Mouse (Mus musculus): Measurements from ENCODE around the gene Sh3tc1.

Gene Sh3tc1

DNA sequence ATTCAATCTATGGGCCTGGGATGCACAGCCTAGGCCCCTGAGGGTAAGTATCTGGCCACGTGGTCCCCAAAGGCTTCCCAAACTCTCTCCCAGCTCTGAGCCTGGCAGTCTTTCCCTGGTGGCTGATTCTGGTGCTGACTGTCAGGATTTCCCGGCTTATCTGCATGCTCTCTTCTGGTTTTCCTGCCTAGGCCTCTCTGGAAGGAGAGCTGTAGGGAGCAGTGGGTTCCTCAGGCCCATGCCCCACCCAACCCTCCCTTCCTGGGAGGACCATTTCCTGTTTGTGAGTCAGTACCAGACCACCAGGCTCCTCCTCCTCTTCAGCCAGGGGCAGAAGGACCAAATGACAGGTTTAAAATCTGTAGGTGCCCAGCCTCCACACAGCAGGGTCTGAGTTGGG lies 17.1 kb downstream of the Sh3tc1 start:
- DNase-seq (ENCODE audit: extremely low read depth, low read depth) = no peak

DNA sequence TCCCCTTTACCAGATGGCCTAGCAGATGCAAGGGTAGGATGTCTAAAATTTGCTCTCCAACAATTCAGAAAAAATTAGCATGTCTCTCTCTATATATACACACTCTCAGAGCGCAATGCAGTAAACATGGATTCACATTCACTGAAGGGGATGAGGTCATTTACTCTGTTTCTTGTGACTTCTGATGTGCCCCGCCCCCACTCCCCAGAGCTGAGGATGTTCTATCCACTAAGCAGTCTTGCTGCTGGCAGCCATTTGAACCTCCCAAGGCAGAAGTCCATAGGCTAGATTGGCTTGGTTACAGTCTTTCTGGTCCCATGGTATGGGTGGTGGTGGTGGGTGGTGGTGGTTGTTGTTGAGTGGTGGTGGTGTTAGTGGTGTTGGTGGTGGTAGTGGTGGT lies 17.9 kb downstream of the Sh3tc1 start:
- DNase-seq (ENCODE audit: extremely low read depth, low read depth) = no peak

DNA sequence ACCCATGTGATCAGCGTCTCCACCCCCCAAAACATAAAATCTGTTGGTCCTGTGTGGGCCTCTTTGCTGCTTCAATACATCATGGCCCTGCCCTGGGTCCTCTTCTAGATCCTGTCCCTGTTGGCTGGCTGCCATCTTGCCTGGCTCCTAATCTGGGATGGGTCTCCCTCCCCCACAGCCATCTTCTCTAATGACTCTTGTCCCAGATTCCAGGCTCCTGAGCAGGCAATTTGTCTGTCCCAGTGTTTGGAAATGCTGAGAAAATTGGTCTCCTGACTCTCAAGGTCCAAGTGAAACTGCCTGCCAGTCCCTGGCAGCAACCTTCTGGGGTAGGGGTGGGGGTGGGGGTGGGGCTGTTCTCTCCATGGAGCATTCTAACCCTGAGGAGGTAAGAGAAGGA lies 19.9 kb downstream of the Sh3tc1 start:
- no peak for DNase-seq (ENCODE audit: extremely low read depth, low read depth)

DNA sequence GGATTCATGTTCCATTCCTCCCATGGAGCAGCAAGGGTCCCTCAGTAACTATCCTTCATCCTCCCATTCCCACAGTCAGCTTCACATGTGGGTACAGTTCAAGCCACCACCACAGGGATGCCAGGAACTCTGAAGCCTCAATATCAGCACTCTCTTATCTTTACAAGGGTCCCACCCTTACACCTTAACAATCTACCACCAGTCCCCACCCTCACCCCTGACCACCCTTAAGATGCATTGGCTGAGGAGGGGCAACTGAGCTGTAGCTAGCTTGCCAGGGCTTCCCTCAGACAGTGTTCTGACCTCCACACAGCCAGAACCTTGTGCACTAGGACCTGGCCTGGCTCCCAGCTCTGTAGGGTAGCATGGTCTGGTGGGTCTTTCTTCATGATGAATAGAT lies 20.4 kb downstream of the Sh3tc1 start:
- no peak for DNase-seq (ENCODE audit: extremely low read depth, low read depth)

DNA sequence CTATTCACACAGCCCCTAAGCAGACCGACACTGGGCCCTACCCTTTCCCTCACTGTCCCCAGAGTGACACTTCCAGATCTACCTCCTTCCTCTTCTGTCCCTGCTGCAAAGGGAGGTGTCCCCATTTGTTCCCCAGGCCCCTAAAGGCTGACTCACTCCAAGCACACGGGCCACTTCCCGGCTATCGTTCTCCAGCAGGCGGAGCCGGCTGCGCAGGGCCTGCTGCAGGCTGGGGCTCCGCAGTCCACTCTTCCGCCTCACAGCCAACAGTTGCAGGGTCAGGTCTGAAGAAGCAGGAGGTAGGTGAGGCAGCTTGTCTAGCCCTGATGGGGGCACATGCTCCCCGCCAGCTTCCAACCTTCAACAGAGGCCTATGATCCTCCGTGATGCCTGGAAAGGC lies 21.0 kb downstream of the Sh3tc1 start:
- DNase-seq (ENCODE audit: extremely low read depth, low read depth) = no peak

DNA sequence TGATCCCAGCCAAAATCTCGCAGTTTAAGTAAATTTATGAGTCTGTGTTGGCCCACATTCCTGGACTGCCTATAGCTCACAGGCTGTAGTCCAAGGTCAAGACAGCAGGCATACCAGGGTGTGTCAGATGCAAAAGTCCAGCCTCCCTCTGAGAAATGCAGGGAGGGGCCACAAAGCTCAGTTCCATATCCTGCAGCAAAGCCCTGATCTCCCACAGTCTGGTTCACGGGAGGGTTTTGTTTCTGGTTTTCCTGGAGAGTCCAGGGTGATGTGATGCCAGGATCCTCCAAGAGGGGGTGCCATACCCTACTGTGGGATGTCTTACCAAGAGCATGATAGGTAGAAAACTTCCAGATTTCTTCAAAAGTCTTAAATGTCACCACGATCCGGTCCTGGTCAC lies 21.8 kb downstream of the Sh3tc1 start:
- no peak for DNase-seq (ENCODE audit: extremely low read depth, low read depth)

DNA sequence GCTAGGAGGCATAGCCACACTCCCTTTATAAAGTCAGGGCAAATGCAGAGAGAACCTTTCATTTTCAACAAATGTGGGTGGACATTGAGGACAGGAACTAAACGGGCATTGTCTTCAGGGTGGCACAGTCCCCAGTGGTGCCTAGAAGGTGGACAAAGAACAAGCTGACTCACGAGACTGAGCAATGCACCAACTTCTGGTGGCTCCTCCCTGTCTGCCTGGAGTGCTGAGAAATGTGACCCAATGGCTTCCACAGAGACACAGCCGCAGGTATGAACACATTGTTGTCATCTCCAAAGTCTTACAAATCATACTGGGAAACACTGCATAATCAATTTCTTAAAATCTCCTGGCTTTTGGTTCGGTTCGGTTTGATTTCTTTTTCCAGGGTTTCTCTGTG lies 22.3 kb downstream of the Sh3tc1 start:
- DNase-seq (ENCODE audit: extremely low read depth, low read depth) = no peak

DNA sequence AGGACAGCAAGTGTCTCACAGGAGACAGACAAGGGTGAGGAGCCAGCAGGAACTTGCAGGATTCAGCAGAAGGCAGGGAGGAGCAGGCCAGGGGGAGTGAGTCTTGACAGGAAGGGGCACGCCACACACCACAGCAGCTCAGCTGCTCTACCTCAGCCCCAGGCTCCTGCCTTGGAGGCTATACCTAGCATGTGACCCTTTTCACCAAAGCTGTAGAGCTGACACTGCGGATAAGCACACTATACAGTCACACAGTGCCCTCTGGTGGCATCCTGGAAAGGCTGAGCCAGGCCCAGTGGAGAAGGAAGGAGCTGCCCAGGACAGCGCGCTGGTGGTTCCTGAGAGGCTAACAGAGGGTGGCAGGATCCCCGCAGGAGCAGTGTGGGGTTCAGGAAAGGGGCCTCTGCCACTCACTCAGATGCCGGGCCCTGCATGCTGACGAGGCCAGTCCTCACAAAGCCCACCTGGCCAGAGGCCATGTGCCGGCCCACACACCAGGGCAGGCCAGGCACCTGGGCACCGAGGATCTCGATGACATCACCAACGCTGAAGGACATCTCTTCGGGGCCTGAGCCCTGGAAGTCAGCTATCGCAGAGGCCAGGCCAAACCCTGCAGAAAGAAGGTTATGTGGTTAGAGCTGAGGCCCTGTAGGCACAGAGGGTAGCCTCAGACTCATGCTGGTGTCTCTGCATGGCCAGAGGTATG lies 26.0 kb downstream of the Sh3tc1 start:
- DNase-seq (ENCODE audit: extremely low read depth, low read depth) = no peak

DNA sequence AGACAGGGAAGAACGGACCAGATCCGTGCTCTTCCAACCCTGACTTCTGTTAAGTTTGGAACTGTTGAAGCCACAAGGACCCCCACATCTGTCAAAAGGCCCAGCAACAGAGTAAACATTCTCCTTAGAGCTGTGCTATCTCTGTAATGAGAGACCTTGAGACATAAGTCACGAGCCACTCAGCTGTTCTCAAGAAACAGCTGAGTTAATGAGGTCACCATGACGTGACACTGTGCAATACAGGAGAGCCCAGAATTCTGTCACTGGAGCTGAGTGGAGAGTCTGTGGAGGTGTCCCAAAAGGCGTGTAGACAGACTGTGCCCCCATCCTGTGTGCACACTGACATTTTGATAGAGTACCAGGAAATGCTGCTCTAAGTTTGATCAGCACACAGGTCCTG lies 27.3 kb downstream of the Sh3tc1 start:
- no peak for DNase-seq (ENCODE audit: extremely low read depth, low read depth)

DNA sequence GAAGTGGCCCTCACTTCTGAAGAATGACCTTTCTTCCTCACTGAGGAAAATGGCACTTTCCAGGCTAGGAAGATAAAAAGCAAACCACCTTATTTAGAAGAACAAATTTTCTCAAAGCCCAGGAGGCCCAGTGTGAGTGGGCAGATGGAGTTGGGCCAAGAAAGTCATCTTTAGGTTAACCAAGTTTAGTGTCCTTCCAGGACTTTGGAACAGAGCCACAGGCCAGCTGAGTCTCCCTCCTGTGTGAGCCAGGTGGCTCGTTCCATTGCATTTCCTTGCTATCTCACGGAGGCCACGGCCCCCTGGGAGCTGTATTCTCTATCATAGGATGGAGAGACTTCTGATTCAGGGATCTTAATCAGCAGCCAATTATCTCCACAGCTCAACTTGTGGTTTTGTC lies 28.9 kb downstream of the Sh3tc1 start:
- DNase-seq (ENCODE audit: extremely low read depth, low read depth) = no peak

DNA sequence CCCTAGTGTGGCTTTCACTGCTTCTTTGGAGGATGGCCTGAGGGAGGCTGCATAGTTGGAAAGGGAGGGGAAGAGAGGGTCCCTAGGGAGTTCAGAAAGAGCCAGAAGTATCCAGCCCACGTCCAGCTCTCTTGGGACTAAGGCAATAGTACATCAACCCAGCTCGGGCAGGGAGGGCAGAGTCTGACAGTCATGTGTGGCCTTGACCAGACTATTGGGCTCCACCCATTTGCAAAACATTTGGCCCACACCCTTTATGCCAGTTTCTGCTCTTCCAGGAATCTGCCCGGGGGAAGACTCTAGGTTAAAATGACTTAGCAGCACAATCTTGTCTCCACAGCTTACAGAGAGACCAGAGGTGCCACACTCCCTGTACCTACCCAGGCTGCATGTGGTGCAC lies 29.3 kb downstream of the Sh3tc1 start:
- no peak for DNase-seq (ENCODE audit: extremely low read depth, low read depth)

DNA sequence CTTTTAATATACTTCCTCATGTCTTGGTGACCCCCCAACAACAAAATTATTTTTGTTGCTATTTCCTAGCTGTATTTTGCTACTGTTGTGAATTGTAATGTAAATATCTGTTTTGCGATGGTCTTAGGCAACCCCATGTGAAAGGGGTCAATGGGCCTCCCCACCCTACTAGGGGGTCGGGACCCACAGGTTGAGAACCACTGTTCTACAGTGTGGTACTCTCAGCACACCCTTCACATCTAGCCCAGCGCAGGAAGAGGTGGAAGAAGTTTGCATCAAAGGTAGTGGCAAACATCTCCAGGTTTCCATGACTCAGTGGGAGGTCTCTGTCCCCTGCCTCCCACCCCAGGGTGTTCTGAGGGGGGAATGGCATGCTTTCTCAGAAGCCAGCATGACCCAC lies 34.4 kb downstream of the Sh3tc1 start:
- no peak for DNase-seq (ENCODE audit: extremely low read depth, low read depth)

DNA sequence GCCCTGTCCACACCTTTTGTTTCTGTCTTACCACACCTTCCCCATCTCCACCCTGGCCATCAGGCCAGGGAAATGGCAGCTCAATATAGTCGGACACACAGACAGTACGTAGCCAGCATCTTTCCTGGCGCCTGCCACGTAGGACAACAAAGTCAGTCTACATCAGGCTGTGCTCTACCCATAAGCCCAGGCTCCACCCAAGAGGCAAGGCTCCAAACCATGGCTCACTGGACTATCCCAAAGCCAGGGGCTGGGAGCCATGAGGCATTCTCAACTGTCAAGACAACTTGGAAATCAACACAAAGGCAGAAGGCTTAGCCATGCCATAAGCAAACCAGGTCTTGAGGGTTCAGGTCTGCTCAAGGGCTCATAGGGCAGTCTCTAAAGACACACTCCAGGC lies 36.0 kb downstream of the Sh3tc1 start:
- no peak for DNase-seq (ENCODE audit: extremely low read depth, low read depth)

DNA sequence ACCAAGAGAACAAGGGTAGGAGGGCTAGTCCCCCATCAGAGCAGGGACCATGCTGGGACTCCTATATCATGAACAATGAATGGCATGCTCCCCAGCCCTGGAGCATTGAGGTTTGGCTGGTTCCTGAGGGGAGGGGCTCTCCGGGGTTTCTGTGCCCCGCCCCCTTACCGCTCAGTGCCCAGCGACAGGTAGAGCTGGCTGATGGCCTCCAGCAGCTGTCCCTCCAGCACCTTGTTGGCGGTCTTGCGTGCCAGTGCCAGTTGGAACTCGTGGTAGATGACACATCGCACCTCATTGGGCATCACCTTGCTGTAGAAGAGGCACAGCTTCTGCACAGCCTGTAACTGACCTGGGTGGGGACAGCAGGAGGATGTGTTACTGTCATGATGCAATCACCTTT lies 36.6 kb downstream of the Sh3tc1 start:
- DNase-seq (ENCODE audit: extremely low read depth, low read depth) = no peak

DNA sequence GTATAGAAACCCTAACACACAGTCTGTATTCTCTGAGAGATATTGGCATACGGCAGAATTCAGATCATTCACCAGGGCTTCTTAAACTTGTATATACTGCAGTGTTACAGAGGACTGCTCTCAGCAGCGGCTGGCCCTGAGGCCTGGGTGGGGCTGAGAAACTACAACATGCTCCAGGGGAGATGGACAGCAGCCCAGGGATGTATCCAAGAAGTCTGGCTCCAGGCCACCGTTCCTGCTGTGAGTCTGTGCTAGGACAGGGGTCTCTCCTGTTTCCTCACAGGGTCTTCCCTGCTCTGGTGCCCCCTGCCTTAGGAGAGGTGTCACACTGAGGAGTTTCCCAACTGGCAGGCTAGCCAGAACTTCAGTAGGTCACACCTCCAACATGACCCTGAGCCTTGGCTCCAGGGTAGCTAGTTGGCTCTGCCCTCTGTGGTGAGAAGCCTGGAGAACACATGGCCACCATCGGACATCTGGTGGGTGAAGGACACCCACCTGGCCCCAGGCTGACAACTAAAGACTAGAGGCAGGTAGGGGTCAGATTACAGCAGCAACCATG lies 37.1 kb downstream of the Sh3tc1 start:
- no peak for DNase-seq (ENCODE audit: extremely low read depth, low read depth)

DNA sequence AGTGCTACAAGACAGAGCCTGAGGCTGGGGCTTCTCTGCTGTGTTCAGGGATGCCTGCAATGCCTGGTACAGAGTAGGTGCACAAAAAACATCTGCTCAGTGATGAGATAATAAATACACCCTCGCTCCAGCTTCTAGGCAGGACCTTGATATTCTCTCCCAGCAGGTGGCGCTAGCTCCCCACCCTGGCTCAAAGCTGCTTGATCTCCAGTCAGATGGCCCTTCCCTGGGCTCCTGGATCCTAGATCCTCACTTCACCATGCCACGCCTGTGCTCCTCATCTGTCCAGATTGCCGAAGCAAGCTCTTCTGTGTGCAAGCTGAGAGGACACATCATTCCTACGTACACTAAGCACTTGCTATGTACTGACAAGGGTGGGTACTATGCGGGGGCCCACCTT lies 38.7 kb downstream of the Sh3tc1 start:
- no peak for DNase-seq (ENCODE audit: extremely low read depth, low read depth)

DNA sequence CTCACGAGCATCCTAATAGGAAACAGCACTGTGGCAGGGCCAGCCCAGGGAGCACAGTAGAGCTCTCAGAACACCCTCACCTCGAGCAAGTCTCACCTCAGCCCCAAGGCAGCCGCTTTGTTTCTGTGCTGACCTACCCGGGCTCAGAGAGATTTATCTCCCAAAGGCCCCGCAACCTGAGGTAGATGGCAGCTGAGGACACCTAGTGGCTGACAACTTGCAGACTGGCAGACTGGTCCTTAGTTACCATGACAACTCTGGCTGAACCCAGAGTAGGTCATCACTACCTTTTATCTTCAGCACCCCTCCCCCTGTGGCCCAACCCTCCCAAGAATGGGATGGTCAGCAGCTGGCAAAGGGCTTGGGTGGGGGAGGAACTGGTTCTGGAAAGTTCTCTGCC lies 44.0 kb downstream of the Sh3tc1 start:
- DNase-seq (ENCODE audit: extremely low read depth, low read depth) = no peak

DNA sequence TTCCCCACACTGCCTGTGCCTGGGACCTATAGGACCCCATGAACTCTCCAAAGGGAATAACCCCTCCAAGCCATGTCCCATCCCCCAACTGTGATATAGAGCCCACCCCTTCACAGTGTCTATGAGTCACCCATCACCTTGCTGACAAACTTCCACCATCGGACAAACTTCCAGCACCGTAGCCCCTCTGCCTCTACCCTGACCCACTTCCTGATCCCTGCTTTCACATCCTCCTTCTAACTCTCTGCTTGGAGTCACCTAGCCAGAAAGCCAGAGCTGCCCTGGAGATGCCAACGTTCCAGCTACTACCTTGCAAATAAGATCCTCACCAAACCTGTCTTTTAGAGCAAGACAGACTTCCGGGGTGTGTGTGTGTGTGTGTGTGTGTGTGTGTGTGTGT lies 46.1 kb downstream of the Sh3tc1 start:
- DNase-seq (ENCODE audit: extremely low read depth, low read depth) = no peak

DNA sequence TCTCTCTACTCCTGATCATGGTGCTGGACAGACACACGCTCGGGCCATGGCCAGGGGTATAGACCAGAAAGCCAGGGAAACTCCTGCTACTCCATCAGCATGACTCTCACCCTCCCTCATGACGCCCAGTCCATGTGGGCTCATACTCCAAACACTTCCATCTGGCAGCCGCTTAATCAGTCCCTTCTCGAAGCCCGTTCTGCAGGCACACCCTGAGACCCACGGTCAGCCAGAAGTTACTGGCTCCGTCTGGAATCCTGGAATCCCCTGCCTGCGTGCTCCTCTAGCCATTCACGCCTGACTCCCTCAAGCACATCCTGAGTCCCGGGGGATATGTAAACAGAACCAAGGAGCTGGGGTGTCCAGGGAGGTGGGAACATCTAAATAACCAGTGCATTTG lies 48.5 kb downstream of the Sh3tc1 start:
- DNase-seq (ENCODE audit: extremely low read depth, low read depth) = no peak

DNA sequence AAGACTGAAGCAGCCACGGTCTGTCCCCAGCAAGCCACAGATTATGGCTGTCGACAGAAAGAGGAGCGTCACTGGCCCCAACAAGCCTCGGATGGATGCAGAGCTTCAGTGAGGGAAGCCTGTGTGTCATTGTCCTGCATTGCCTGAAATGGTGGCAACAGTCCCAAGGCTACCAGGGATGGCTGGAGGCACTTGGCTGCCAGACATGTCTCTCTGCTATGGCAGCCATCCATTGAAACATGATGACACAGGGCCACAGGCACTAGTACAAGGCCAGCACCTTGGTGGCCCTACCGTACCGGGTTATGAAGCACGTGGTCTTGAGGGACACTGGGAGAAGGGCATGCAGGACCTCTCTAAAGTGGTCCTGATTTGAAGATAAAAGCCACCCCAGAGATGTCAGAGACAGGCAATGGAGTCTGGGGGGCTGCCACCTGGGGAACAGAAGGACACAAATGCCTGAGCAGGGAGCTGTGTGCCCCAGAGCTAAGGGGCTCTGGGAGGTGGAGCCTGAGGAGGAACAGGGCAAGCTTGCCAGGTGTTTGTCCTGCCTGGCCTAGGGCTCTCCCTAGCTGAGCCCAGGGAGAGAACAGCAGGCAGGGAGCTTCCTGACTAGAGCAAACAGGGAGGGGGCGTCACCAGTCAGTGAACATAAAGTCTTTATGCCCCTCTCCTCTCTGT lies 49.2 kb downstream of the Sh3tc1 start:
- DNase-seq (ENCODE audit: extremely low read depth, low read depth) = no peak

DNA sequence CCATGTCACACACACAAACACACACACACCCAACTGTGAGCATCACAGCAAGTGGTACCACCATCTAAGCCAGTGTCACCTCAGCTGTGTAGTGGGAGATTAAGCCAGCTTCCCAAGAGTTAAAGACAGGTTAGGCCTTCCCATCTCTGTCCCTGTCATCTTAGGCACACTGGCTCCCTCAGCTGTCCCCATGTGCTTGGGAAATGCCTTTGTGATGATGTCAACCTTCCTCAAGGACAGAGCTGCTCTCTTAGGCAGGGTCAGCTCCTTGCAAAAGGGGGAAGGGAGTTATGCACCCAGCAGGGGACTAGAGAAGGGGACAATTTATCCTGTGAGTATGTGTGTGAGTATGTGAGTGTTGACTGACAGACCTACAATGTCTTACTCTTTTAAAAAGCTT lies 50.4 kb downstream of the Sh3tc1 start:
- no peak for DNase-seq (ENCODE audit: extremely low read depth, low read depth)

DNA sequence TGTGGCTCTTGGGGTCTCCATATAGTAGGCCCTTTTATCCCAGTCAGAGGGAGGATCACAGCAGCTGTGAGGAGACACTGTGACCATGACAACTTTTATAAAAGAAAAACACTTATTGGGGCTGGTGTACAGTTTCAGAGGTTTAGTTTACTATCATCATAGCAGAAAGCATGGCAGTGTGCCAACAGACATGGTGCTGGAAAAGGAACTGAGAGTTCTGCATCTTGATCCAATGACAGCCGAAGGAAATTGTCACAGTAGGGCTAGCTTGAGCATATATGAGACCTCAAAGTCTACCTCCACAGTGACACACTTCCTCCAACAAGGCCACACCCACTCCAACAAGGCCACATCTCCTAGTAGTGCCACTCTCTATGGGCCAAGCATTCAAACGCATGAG lies 50.9 kb downstream of the Sh3tc1 start:
- DNase-seq (ENCODE audit: extremely low read depth, low read depth) = no peak

DNA sequence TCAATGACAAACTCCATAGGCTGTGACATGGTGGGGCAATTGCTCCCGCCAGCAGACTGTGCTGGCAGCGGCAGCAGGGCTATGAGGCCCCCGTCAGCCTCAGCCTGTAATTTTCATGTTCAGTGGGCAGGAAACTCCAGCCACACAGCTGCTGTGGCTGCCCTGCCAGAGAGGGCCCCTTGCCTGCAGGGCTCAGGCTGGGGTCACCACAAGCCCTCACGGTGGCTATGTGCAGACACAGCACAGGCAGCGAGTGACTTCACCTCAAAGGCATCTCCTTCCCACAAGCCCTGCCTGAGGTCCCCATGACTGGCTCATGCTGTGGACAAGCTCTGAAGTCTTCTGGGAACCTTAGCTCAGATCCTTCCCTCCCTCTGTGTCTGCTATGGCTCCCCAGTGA lies 52.7 kb downstream of the Sh3tc1 start:
- no peak for DNase-seq (ENCODE audit: extremely low read depth, low read depth)

Data from MEL-GATA-1-ER (cell line).